Mouse (Mus musculus) gastrocnemius, postnatal 25 days (tissue): ENCODE results near the gene Grk6. TPM values are rescaled to one million over a fixed set of nuclear protein-coding genes. Genes with fewer than 3 reads are reported as not detected.

ENCODE experiments used
- DNase-seq: peaks from one replicate; pipeline ENCODE4 v3.0.0; 2022
- microRNA-seq, 2 experiments: library from miRNA; unstranded; fragments of <30 nt; microRNA quantifications; one replicate each; pipeline ENCODE4 v1.2.0; 2021; ENCODE audit warnings: borderline replicate concordance in 2 of 2
- total RNA-seq, 2 experiments: library from RNA; stranded (reverse); gene quantifications; 1 replicate in 1 of 2; 2 replicates in 1 of 2; pipeline ENCODE4 v1.2.3; 2021

The Grk6 gene
- total RNA-seq, 2 experiments from 2014 or later: 9.3 to 10.2 TPM

GRCm38 (mm10) chr13:55486029-55486794, 41.3 kb downstream of the Grk6 start:
- DNase-seq: peak; percentile 47

DNA sequence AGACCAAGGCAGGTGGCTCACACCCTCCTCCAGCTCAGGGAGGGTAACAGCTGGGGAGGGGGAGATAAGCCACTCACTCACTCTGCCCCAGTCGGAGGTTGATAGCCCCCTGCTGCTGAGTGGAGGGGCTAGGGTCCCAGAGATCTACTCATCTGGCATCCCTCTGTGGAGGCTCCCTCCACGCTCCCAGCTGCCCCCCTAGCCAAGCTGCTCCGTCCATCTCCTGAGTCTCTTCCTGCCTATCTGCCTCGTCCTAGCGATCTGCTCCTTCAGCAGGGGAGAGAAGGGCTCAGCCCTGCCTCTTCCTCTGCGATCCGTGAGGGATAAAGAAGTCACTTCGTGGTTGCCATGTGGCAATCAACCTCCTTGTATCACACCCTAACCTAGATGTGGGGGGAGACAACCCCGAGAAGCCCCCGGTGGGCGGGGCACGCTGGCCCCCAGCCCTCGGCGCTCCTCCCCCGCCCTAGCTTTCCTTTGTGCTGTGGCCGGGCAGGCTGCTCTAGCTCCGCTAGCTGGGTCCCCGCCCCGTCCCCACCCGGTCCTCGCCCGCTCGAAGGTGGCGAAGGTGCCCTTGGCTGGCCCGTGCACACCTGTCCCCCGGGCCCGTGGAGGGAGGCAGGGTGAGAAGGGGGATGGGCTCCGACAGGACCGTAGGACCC, 42.2 kb downstream of the Grk6 start:
- no peak for DNase-seq

GRCm38 (mm10) chr13:55487578-55488498, 43.0 kb downstream of the Grk6 start, which contains the start of gene Dbn1:
Dbn1 (minus strand) TSS chr13:55488111.
- DNase-seq: peak; percentile 70

- no peak for DNase-seq
Measured at GRCm38 (mm10) chr13:55494257-55494656, 49.4 kb downstream of the Grk6 start.

- peak; percentile 78 for DNase-seq
Measured at GRCm38 (mm10) chr13:55494883-55495621, 50.2 kb downstream of the Grk6 start.

GRCm38 (mm10) chr13:55495702-55496101, 50.8 kb downstream of the Grk6 start:
- no peak for DNase-seq

GRCm38 (mm10) chr13:55496661-55497060, 51.8 kb downstream of the Grk6 start:
- DNase-seq: no peak

- no peak for DNase-seq
Measured at GRCm38 (mm10) chr13:55498906-55499305, 54.0 kb downstream of the Grk6 start.

DNA sequence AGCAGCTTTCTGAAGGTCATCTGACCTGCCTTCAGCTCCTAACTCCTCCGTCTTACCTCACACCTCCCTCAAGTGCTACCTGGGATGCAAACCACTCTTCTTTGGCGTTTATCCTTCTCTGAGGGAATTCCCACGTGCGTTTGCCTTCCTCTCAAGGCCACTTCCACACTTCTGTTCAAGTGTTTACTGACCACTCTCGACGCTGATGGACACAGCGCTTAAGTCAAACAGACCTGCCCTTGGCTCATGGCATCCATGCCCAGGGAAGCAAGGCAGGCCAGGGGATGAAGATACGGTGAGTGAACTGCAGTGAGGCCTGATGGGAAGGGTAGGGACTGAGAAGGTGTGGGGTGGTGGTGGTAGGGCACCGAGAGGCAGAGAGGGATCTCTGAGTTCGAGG, 55.7 kb downstream of the Grk6 start:
- DNase-seq: no peak

GRCm38 (mm10) chr13:55502405-55502804, 57.5 kb downstream of the Grk6 start:
- DNase-seq: no peak

- no peak for DNase-seq
Measured at GRCm38 (mm10) chr13:55504390-55504789, 59.5 kb downstream of the Grk6 start.

DNA sequence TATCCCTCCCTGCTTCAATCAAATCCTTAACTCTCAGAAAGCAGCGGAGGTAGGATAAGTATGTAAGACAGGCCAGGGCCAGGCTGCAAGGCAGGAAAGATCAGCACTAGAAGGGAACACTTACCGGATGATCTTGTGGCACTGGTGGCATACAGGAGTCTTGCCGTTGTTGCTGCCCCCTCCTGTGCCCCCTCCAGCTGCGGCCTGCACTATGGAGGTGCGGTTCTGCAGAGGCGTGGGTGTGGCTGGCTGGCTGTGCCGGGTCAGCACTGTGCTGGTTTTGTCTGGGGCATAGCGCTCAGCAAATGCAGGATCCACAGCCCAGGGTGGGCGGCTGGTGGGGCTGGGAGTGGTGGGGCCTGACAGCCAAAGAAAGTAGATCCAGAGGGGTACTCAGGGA, 60.9 kb downstream of the Grk6 start:
- DNase-seq: no peak

DNA sequence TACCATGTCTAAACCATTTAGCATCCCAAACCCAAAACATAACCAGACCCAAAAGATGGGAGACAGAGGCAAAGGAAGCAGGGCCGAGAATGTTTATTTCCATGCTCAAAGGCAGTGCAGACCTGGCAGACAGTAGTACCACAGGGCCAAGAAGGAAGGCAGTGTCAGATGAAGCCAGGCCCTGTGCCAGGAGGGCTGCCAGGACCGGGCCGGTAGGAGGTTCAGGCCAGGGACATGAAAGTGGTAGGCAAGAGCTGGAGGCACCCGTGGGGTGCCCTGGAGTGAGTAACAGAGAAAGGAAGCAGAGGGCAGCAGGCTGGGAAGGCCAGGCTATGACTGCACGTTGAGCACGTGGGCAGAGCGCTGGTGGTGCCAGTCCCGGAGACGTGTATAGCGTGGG, 61.8 kb downstream of the Grk6 start:
- peak; percentile 74 for DNase-seq

DNA sequence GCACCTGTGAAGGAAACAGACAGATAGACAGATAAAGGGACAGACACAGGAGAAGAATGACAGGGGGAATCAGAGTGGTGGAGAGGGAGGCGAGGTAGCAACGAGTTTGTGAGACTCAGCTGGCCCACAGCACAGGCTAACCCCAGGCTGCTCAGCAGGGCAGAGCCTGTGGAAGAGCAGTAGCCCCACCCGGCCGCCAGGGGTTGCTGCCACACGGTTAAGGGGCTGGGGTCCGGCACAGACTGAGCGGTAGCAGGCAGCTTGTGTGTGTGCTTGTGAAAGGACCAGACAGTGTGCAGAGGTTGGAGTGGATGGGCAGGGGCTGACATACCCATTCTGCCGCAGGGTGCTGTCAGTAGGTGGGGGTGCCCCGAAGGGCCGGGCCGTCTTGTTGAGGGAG, 63.0 kb downstream of the Grk6 start:
- DNase-seq: no peak

DNA sequence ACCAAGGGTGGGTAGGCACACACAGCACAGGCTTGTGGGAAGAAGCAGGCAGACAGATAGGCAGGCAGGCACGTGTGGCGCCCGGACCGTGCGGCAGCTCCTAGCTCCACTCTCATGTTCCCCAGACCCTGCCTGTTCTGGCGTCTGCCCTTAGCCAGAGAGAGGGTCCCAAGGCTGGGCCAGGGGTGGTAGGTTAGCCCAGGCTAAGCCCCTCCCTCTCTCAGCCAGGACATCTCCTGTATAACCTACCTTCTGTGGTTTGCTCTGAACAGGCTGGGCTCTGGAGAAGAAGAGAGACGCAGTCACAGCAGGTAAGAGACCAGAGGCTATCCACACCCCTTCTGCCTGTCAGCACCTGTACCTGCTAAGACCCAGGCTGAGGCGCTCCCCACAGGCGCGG, 63.7 kb downstream of the Grk6 start:
- no peak for DNase-seq

- DNase-seq: no peak
Measured at GRCm38 (mm10) chr13:55510332-55510667, 65.4 kb downstream of the Grk6 start.

Small RNA genes lying within 50 kb of the gene (microRNA-seq; reads per million reads assigned to microRNA genes)
- gene Mir6943 (0.26 to 0.74 reads per million in 2 experiments), gene Mir6944 (8.1 to 9.3 reads per million in 2 experiments), gene Mir6945 (2.2 to 5.0 reads per million in 2 experiments)

Other genes with a start within 250 kb of the Grk6 start
- 10 to 100 TPM; 46.0 to 51.2 TPM for gene Nsd1, start 235.3 kb upstream of the Grk6 start, total RNA-seq
- gene Prelid1, start 124.6 kb upstream of the Grk6 start, total RNA-seq: 10 to 100 TPM; 23.9 to 30.5 TPM
- gene Rab24, start 123.1 kb upstream of the Grk6 start, total RNA-seq: 10 to 100 TPM; 29.0 to 30.2 TPM
- gene Mxd3, start 115.2 kb upstream of the Grk6 start, total RNA-seq: 1 to 10 TPM in 1 of 2 experiments, under 1 TPM in 1; 0.72 to 1.5 TPM
- 10 to 100 TPM; 35.1 to 35.7 TPM for gene Lman2, start 82.3 kb upstream of the Grk6 start, total RNA-seq
- under 1 TPM; 0.15 to 0.35 TPM for gene Rgs14, start 75.3 kb upstream of the Grk6 start, total RNA-seq
- gene Slc34a1, start 46.9 kb upstream of the Grk6 start, total RNA-seq: not detected
- gene Pfn3, start 29.8 kb upstream of the Grk6 start, total RNA-seq: not detected
- not detected for gene F12, start 18.3 kb upstream of the Grk6 start, total RNA-seq
- gene Prr7, start 19.2 kb downstream of the Grk6 start, total RNA-seq: under 1 TPM; 0.51 to 0.79 TPM
- 10 to 100 TPM; 10.3 to 16.1 TPM for gene Dbn1, start 43.0 kb downstream of the Grk6 start, total RNA-seq
- gene Pdlim7, start 68.6 kb downstream of the Grk6 start, total RNA-seq: 100 to 1,000 TPM; 544 to 627 TPM
- gene Dok3, start 84.2 kb downstream of the Grk6 start, total RNA-seq: 1 to 10 TPM in 1 of 2 experiments, under 1 TPM in 1; 1.00 to 1.0 TPM
- gene Ddx41, start 91.6 kb downstream of the Grk6 start, total RNA-seq: 1 to 10 TPM; 8.1 to 9.0 TPM
- 10 to 100 TPM; 11.4 to 11.7 TPM for gene Fam193b, start 126.0 kb downstream of the Grk6 start, total RNA-seq
- 10 to 100 TPM; 70.8 to 73.1 TPM for gene Tmed9, start 128.7 kb downstream of the Grk6 start, total RNA-seq
- gene B4galt7, start 154.8 kb downstream of the Grk6 start, total RNA-seq: 1 to 10 TPM; 4.5 to 6.9 TPM
- 1 to 10 TPM; 8.2 to 9.2 TPM for gene Caml, start 177.9 kb downstream of the Grk6 start, total RNA-seq
- gene Ddx46, start 190.0 kb downstream of the Grk6 start, total RNA-seq: 10 to 100 TPM; 17.1 to 18.5 TPM
- 10 to 100 TPM; 25.7 to 29.7 TPM for gene B230219D22Rik, start 248.1 kb downstream of the Grk6 start, total RNA-seq